Mouse (Mus musculus): ENCODE results near the gene Tpi1. TPM values are rescaled to one million over a fixed set of nuclear protein-coding genes. Genes with fewer than 3 reads are reported as not detected.
"Not testable (repeated sequence)": the region's sequence is repeated elsewhere in the genome, so short reads cannot be mapped to it uniquely, and the experiment has no call there.

Tpi1 gene
- polyA plus RNA-seq, 1 experiment from 2014 or later, result 481 TPM

GRCm38 (mm10) chr6:124856321-124856720, 42.2 kb upstream of the Tpi1 start:
- Histone ChIP-seq H3K4me3 (replicated peaks) (peak overlapping the region; percentile 55), H3K9ac (replicated peaks) (peak overlapping the region; percentile 77), H3K4me1 (peaks cover 55% of the 10 kb centered on the region), H3K9me3 (replicated peaks) (no peaks in the 10 kb centered on the region), H3K36me3 (peaks cover 33% of the 10 kb centered on the region), H3K4me2 (peak overlapping the region; percentile 63), H3K27me3 (replicated peaks) (no peaks in the 10 kb centered on the region), H3K27ac (replicated peaks) (peak overlapping the region; percentile 95)
- WGBS, result 4% methylated on average over 13 of the region's 14 CpGs
- peak; percentile 88 for ATAC-seq (ENCODE audit: low FRiP score)

- no peak for ATAC-seq (ENCODE audit: low FRiP score)
- H3K4me1 ChIP-seq, result peaks cover 38% of the 10 kb centered on the region
- no peaks in the 10 kb centered on the region for H3K9me3 ChIP-seq (replicated peaks)
- H3K27me3 ChIP-seq (replicated peaks), result no peaks in the 10 kb centered on the region
- H3K36me3 ChIP-seq, result peaks cover 30% of the 10 kb centered on the region
- H3K27ac ChIP-seq (replicated peaks), result 0 out of 2 replicates have a peak overlapping the region, but pooled peaks have one; percentile 18
- H3K9ac ChIP-seq (replicated peaks), result no peak overlapping the region
- 73% methylated on average over 12 of the region's 12 CpGs for WGBS
- H3K4me3 ChIP-seq (replicated peaks), result no peak overlapping the region
- no peak overlapping the region for H3K4me2 ChIP-seq
These were observed 40.6 kb upstream of the Tpi1 start for GRCm38 (mm10) chr6:124854647-124855046.

GRCm38 (mm10) chr6:124850535-124850934, 36.4 kb upstream of the Tpi1 start:
- Histone ChIP-seq H3K27me3 (replicated peaks) (no peaks in the 10 kb centered on the region), H3K9me3 (replicated peaks) (no peaks in the 10 kb centered on the region), H3K4me3 (replicated peaks) (no peak overlapping the region), H3K9ac (replicated peaks) (no peak overlapping the region), H3K27ac (replicated peaks) (no peak overlapping the region), H3K4me1 (peaks cover 18% of the 10 kb centered on the region), H3K4me2 (no peak overlapping the region), H3K36me3 (peaks cover 26% of the 10 kb centered on the region)
- no peak for ATAC-seq (ENCODE audit: low FRiP score)
- WGBS, result 55% methylated on average over 8 of the region's 8 CpGs

GRCm38 (mm10) chr6:124847305-124847704, 33.2 kb upstream of the Tpi1 start:
- peaks cover 22% of the 10 kb centered on the region; the same call in 1 of the 2 replicates for H3K36me3 ChIP-seq
- H3K4me1 ChIP-seq, result peaks cover 10% of the 10 kb centered on the region; the same call in 1 of the 2 replicates
- H3K9ac ChIP-seq (replicated peaks), result 0 out of 2 replicates have a peak overlapping the region, but pooled peaks have one; percentile 36
- H3K27me3 ChIP-seq (replicated peaks), result no peaks in the 10 kb centered on the region
- WGBS, result 4% methylated on average over 9 of the region's 9 CpGs
- peak; percentile 80 for ATAC-seq (ENCODE audit: low FRiP score)
- H3K27ac ChIP-seq (replicated peaks), result peak overlapping the region; percentile 71
- H3K4me2 ChIP-seq, result peak overlapping the region; percentile 23; the same call in 1 of the 2 replicates
- no peak overlapping the region for H3K4me3 ChIP-seq (replicated peaks)
- H3K9me3 ChIP-seq (replicated peaks), result no peaks in the 10 kb centered on the region

- WGBS, result 43% methylated on average over 15 of the region's 15 CpGs
- H3K4me1 ChIP-seq, result peaks cover 5% of the 10 kb centered on the region; the same call in 1 of the 2 replicates
- H3K27me3 ChIP-seq (replicated peaks), result no peaks in the 10 kb centered on the region
- H3K4me2 ChIP-seq, result no peak within 1 kb of the TSS
- no peak within 1 kb of the TSS for H3K4me3 ChIP-seq (replicated peaks)
- peak within 1 kb of the TSS; percentile 21 for H3K9ac ChIP-seq (replicated peaks)
- peaks cover 19% of the 10 kb centered on the region for H3K36me3 ChIP-seq
- 0 out of 2 replicates have a peak, but pooled peaks have one; percentile 13 for ATAC-seq (ENCODE audit: low FRiP score)
- no peak within 1 kb of the TSS for H3K27ac ChIP-seq (replicated peaks)
- no peaks in the 10 kb centered on the region for H3K9me3 ChIP-seq (replicated peaks)
These were observed 26.4 kb upstream of the Tpi1 start, which contains the start of gene Gnb3 for GRCm38 (mm10) chr6:124840241-124841167. Gene Gnb3 (minus strand): TSS chr6:124840275.

- H3K4me2 ChIP-seq, result no peak overlapping the region
- WGBS, result 9% methylated on average over 8 of the region's 8 CpGs
- no peak for ATAC-seq (ENCODE audit: low FRiP score)
- peaks cover 12% of the 10 kb centered on the region for H3K36me3 ChIP-seq
- peaks cover 5% of the 10 kb centered on the region; the same call in 1 of the 2 replicates for H3K4me1 ChIP-seq
- peak overlapping the region; percentile 21 for H3K9ac ChIP-seq (replicated peaks)
- H3K27ac ChIP-seq (replicated peaks), result no peak overlapping the region
- H3K9me3 ChIP-seq (replicated peaks), result no peaks in the 10 kb centered on the region
- no peaks in the 10 kb centered on the region for H3K27me3 ChIP-seq (replicated peaks)
- H3K4me3 ChIP-seq (replicated peaks), result no peak overlapping the region
These were observed 25.7 kb upstream of the Tpi1 start for GRCm38 (mm10) chr6:124839805-124840204.

- no peak for ATAC-seq (ENCODE audit: low FRiP score)
- peaks cover 3% of the 10 kb centered on the region for H3K36me3 ChIP-seq
- no peak overlapping the region for H3K9ac ChIP-seq (replicated peaks)
- no peak overlapping the region for H3K4me3 ChIP-seq (replicated peaks)
- peaks cover 5% of the 10 kb centered on the region; the same call in 1 of the 2 replicates for H3K4me1 ChIP-seq
- no peaks in the 10 kb centered on the region for H3K9me3 ChIP-seq (replicated peaks)
- 83% methylated on average over 7 of the region's 7 CpGs for WGBS
- no peak overlapping the region for H3K27ac ChIP-seq (replicated peaks)
- H3K27me3 ChIP-seq (replicated peaks), result no peaks in the 10 kb centered on the region
- no peak overlapping the region for H3K4me2 ChIP-seq
These were observed 22.3 kb upstream of the Tpi1 start for GRCm38 (mm10) chr6:124836411-124836810.

GRCm38 (mm10) chr6:124835531-124835930, 21.4 kb upstream of the Tpi1 start:
- Histone ChIP-seq H3K9ac (replicated peaks) (no peak overlapping the region), H3K9me3 (replicated peaks) (no peaks in the 10 kb centered on the region), H3K27me3 (replicated peaks) (no peaks in the 10 kb centered on the region), H3K4me3 (replicated peaks) (no peak overlapping the region), H3K27ac (replicated peaks) (no peak overlapping the region), H3K36me3 (no peaks in the 10 kb centered on the region), H3K4me2 (no peak overlapping the region), H3K4me1 (peaks cover 8% of the 10 kb centered on the region)
- no peak for ATAC-seq (ENCODE audit: low FRiP score)
- WGBS, result 52% methylated on average over 10 of the region's 10 CpGs

GRCm38 (mm10) chr6:124834512-124835081, 20.5 kb upstream of the Tpi1 start:
- H3K4me2 ChIP-seq, result no peak overlapping the region
- H3K9me3 ChIP-seq (replicated peaks), result no peaks in the 10 kb centered on the region
- no peak for ATAC-seq (ENCODE audit: low FRiP score)
- no peak overlapping the region for H3K4me3 ChIP-seq (replicated peaks)
- no peaks in the 10 kb centered on the region for H3K27me3 ChIP-seq (replicated peaks)
- H3K27ac ChIP-seq (replicated peaks), result no peak overlapping the region
- H3K4me1 ChIP-seq, result peaks cover 9% of the 10 kb centered on the region
- no peaks in the 10 kb centered on the region for H3K36me3 ChIP-seq
- 86% methylated on average over 6 of the region's 6 CpGs for WGBS
- H3K9ac ChIP-seq (replicated peaks), result no peak overlapping the region

GRCm38 (mm10) chr6:124831649-124832048, 17.6 kb upstream of the Tpi1 start:
- no peak for ATAC-seq (ENCODE audit: low FRiP score)
- no peak overlapping the region for H3K4me2 ChIP-seq
- no peak overlapping the region for H3K27ac ChIP-seq (replicated peaks)
- H3K36me3 ChIP-seq, result no peaks in the 10 kb centered on the region
- H3K27me3 ChIP-seq (replicated peaks), result no peaks in the 10 kb centered on the region
- no peak overlapping the region for H3K4me3 ChIP-seq (replicated peaks)
- H3K9me3 ChIP-seq (replicated peaks), result no peaks in the 10 kb centered on the region
- no peak overlapping the region for H3K9ac ChIP-seq (replicated peaks)
- 94% methylated on average over 8 of the region's 8 CpGs for WGBS
- peaks cover 23% of the 10 kb centered on the region for H3K4me1 ChIP-seq

GRCm38 (mm10) chr6:124831199-124831598, 17.1 kb upstream of the Tpi1 start:
- H3K4me3 ChIP-seq (replicated peaks); H3K27me3 ChIP-seq (replicated peaks); H3K9me3 ChIP-seq (replicated peaks); H3K27ac ChIP-seq (replicated peaks); H3K9ac ChIP-seq (replicated peaks); ATAC-seq (ENCODE audit: low FRiP score); H3K36me3 ChIP-seq; H3K4me2 ChIP-seq: not testable (repeated sequence)
- peaks cover 23% of the 10 kb centered on the region for H3K4me1 ChIP-seq
- WGBS, result 94% methylated on average over 4 of the region's 4 CpGs
